Mouse (Mus musculus) cortical plate, adult 2 months (tissue): ENCODE measurements at regions not wholly inside any gene's neighbourhood (a gene's known extent, or its start where the extent isn't known, plus 50 kb on each side); places are given as distances from the start of the nearest gene placed in this dataset.

Experiments
- CTCF ChIP-seq: fragments of 200-500 bp; IDR thresholded peaks from 2 replicates; pipeline ENCODE4 v1.5.1; 2011; ENCODE audit warnings: mild to moderate bottlenecking, control low read depth, low read length; ENCODE audit not compliant: insufficient read depth; ENCODE audit errors: extremely low read depth
- POLR2A ChIP-seq: fragments of 200-500 bp; IDR thresholded peaks from 2 replicates; pipeline ENCODE4 v1.6.1; 2011; ENCODE audit warnings: mild to moderate bottlenecking, low read length, control low read depth; ENCODE audit not compliant: insufficient read depth; ENCODE audit errors: extremely low read depth

GRCm38 (mm10) chr6:22538254-22538653 lies 182.2 kb upstream of the Fam3c start:
- TF ChIP-seq CTCF (no peak), POLR2A (no peak)
